ENCODE assay signal across 7 mouse cellular contexts in the genomic region with DNA sequence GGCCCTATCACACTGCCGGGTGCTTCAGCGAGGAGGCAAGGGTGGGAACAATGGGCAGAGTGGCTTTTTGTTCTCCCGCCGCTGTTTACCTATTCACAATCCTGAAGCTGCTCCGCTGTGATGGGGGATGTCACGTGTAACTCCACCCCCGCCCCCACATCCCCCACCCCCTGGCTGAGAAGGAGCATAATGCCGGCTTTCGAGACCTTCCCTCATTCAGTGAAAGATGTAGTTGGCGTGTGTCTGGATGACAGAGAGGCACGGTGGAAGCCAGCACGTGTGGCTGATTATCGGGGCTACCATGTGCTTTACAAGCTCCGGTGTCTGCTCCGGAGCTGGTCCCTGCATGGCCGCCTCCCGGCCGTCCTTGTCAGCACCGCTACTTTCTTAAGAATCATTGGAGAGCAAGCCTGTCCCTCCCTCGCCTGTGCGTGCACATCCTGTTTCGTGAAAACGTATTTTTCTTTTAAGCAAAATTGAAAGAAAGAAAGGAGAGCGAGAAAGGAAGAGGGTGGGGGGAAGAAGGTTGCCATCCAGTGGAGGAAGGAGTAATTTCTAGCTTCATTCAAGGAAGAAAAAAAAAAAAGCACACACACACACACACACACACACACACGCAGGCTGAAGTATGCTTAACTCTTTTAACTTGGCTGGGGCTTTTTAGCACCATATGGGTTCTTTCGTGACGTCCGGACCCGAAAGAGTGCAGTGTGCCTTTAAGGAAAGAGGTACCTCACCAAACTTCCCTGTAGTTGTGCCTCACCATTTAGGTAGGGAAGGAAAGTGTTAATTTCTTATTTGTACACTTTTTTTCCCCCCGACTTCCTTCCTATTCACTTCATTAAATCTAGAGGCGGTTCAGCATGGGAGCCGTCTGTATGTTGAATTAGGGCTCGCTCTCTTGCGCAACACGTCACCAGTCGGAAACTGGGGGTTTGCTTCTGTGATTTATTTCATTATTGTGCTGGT.
DNase-seq lines count a peak whose midpoint lies in the region; TF ChIP-seq lines count a peak whose summit lies in the region.

No protein-coding gene starts in this region.

- DNase-seq in ZHBTc4 (ENCODE audit: low read depth, low spot score): peak; percentile 48
- DNase-seq in cerebellum, postnatal 25 days: peak; percentile 62 to 66
- DNase-seq in gastrocnemius, adult 2 months: peak; percentile 60
- DNase-seq in hindlimb bud, embryonic 11.5 days (ENCODE audit: extremely low spot score, low read depth, low spot score): peak; percentile 81
- DNase-seq in left cerebral cortex, adult 9 months (ENCODE audit: low spot score in 2 of 2): peak; percentile 61 to 76
- peak; percentile 73 for DNase-seq in right cerebral cortex, postnatal 25 days

- no peaks in the 10 kb centered on the region for H3K9me3 ChIP-seq in megakaryocyte, embryonic 14.5 days

- TF ChIP-seq CTCF in gastrocnemius, adult 2 months (IDR thresholded peaks at IDR 0.05): peak; percentile 55

- H3K4me1 ChIP-seq in megakaryocyte, embryonic 14.5 days: peaks cover 26% of the 10 kb centered on the region

- intact Hi-C loops in gastrocnemius, adult 2 months (cut with DNase I): loop anchor here (1.0 to 5.0 kb wide), 3 partner anchors 30 to 1075 kb away; a partner anchor contains a TSS

- peaks cover 27% of the 10 kb centered on the region for H3K36me3 ChIP-seq in megakaryocyte, embryonic 14.5 days (replicated peaks; ENCODE audit: low read length)

- peak overlapping the region; percentile 94 for H3K27ac ChIP-seq in gastrocnemius, adult 2 months

- no peaks in the 10 kb centered on the region for H3K27me3 ChIP-seq in megakaryocyte, embryonic 14.5 days (replicated peaks)

- H3K4me3 ChIP-seq in gastrocnemius, adult 2 months: peak overlapping the region; percentile 89
- H3K4me3 ChIP-seq in megakaryocyte, embryonic 14.5 days (replicated peaks): peak overlapping the region; percentile 94

Comparison
In these comparisons a context has a peak if more than half of its experiments do, and no peak if none do; other contexts are left out.
1. Peak in every context shown above with its lines: DNase-seq, H3K4me3 ChIP-seq and H3K27ac ChIP-seq.